Mouse (Mus musculus) embryo, embryonic 11.5 days (tissue): ENCODE data around the gene Vmn1r57.
"Not testable (repeated sequence)": the region's sequence is repeated elsewhere in the genome, so short reads cannot be mapped to it uniquely, and the experiment has no call there.

Experiments
- DNase-seq: peaks from one replicate; pipeline ENCODE4 v3.0.0-alpha.2; 2012; ENCODE audit warnings: low read depth, low spot score

The Vmn1r57 gene

DNA sequence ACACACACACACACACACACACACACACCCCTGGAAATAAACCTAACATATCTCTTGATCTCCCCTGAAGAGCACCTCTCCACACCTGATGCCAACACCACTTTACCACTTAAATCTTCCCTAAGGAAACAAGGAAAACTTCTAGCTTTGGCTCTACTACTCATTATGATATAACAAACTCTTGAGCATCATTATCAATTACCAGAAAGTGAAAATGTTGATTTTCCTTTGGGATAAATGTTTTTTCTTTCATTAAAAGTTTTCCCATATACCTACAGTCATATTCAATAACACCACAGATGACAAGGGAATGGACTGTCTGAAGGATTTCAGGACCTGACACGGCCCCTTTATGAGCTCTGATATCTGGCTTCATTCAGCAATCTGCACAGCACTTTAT is at the start of gene Vmn1r57:
TSS of gene Vmn1r57 (plus strand) at position 301 of the 400 bp plus-strand sequence.
- DNase-seq, result not testable (repeated sequence)

DNA sequence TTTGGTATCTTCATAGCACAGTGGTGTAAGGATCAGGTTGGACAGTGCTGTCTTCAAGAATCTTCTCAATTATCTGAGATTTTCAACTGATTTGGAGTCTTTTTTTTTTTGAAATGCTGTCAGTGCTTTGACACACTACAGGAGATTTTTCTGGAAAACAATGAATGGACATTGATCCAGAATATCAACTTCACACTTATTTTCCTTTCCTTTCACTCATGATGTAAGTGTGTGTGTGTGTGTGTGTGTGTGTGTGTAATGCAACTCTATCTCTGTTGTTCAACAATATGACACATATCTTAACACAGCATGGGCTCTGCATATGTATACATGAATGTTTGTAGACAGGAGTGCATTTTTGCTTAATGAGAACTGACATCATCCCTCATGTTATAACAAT is 21.6 kb upstream of the Vmn1r57 start, which contains the start of gene Vmn1r56:
TSS of gene Vmn1r56 (minus strand) at position 101 of the 400 bp plus-strand sequence.
- DNase-seq, result not testable (repeated sequence)

DNA sequence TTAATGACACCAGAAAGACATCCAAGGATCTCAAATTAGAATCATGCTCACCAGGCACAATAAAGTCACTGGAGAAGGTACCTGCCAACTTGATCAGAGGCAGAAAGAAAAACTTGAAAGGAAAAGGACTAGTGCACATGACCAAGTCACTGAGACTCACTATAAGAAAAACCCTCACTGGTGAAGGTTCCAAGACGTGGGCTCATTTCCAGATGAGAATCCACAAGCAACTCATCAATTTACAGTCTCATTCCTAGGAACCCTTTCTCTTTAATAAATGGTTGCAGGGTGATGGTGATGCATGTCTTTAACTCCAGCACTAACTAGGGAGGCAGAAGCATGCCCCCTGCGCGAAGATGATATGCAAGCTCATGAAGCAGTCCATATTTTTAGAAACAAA is 44.8 kb downstream of the Vmn1r57 start:
- DNase-seq, result no peak
